Mouse (Mus musculus): ENCODE results near the gene Nckap5.

DNA sequence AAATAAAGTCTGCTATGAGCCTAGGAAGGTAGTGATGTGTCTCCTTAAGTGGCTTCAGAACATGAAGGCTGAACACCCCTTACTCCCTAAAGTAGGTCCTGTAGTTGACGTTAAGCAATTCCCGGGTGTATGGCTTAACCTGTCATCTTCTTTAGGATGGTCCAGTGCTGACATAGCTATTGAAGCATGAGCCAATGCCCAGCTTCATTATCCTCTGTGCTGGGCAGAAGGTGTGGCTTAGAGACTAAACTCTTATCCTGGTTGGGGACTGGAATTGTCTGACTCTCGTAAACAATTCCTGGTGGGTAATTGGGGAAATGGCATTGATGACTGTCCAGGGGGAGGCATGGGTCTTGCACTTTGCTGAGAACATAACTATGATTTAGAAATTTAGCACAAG lies 312.5 kb downstream of the Nckap5 start:
- TF ChIP-seq CTCF (IDR thresholded peaks at IDR 0.05; ENCODE audit: low read depth, low read length) (no peak), EP300 (IDR thresholded peaks at IDR 0.05; ENCODE audit: insufficient read depth, low read depth, low read length) (no peak), POLR2A (IDR thresholded peaks at IDR 0.05; ENCODE audit: insufficient read depth, low read length) (no peak)

Measured in ES-Bruce4 (cell line).